Mouse (Mus musculus) forebrain, embryonic 13.5 days (tissue): ENCODE results near the gene Commd6. TPM values are rescaled to one million over a fixed set of nuclear protein-coding genes. Genes with fewer than 3 reads are reported as not detected.

ENCODE experiments used
- ATAC-seq: fragments of 200-750 bp; cut with Nextera tagmentation; 2 replicates; pipeline ENCODE4 v1.8.0; 2017
- H3K27ac ChIP-seq: fragments of 300-500 bp; sonication (generic); 2 replicates; pipeline ENCODE4 v1.5.1; 2015; ENCODE audit warnings: inconsistent platforms, mild to moderate bottlenecking, moderate library complexity
- H3K27me3 ChIP-seq: fragments of 300-500 bp; sonication (generic); 2 replicates; pipeline ENCODE4 v1.6.1; 2015; ENCODE audit warnings: mild to moderate bottlenecking, inconsistent platforms
- H3K36me3 ChIP-seq: fragments of 300-500 bp; sonication (generic); 2 replicates; pipeline ENCODE4 v1.6.1; 2015; ENCODE audit warnings: mild to moderate bottlenecking, inconsistent platforms; ENCODE audit not compliant: poor library complexity, severe bottlenecking
- H3K4me1 ChIP-seq: fragments of 300-500 bp; sonication (generic); 2 replicates; pipeline ENCODE4 v1.6.1; 2015; ENCODE audit warnings: inconsistent platforms
- H3K4me2 ChIP-seq: fragments of 300-500 bp; sonication (generic); 2 replicates; pipeline ENCODE4 v1.6.1; 2015; ENCODE audit warnings: inconsistent platforms, mild to moderate bottlenecking, moderate library complexity
- H3K4me3 ChIP-seq: fragments of 300-500 bp; sonication (generic); 2 replicates; pipeline ENCODE4 v1.5.1; 2015; ENCODE audit warnings: mild to moderate bottlenecking, inconsistent platforms
- H3K9ac ChIP-seq: fragments of 300-500 bp; sonication (generic); 2 replicates; pipeline ENCODE4 v1.6.1; 2015; ENCODE audit warnings: mild to moderate bottlenecking, inconsistent platforms
- H3K9me3 ChIP-seq: fragments of 300-500 bp; sonication (generic); replicated peaks from 2 replicates; pipeline ENCODE4 v1.6.1; 2016; ENCODE audit warnings: inconsistent platforms
- WGBS: fragments of 180-500 bp; shearing (Covaris S2); methylation state at CpG from one replicate; pipeline ENCODE4 v1.1.7; 2015; 5-methylcytosine and 5-hydroxymethylcytosine counted together
- polyA plus RNA-seq: library from polyadenylated mRNA; unstranded; fragments of >200 nt; fragmentation: Nextera tagmentation; extraction: Ambion mirVana; gene quantifications from 2 replicates; pipeline ENCODE4 v1.2.1, GENCODE M21; 2015

Gene Commd6
- polyA plus RNA-seq, 1 experiment from 2014 or later = 114 TPM

GRCm38 (mm10) chr14:101586096-101586495, 54.4 kb downstream of the Commd6 start:
- Histone ChIP-seq H3K9ac (no peak overlapping the region), H3K36me3 (no peaks in the 10 kb centered on the region), H3K4me3 (no peak overlapping the region), H3K4me2 (no peak overlapping the region), H3K4me1 (no peaks in the 10 kb centered on the region), H3K27me3 (no peaks in the 10 kb centered on the region), H3K27ac (no peak overlapping the region), H3K9me3 (no peaks in the 10 kb centered on the region)
- WGBS = 70% methylated on average over 7 of the region's 7 CpGs
- ATAC-seq = no peak

Other genes starting within 250 kb of the Commd6 start
- gene Tbc1d4, start 31.5 kb downstream of the Commd6 start, polyA plus RNA-seq = 5.6 and 7.3 TPM in 2 replicates
- gene Uchl3, start 13.3 kb upstream of the Commd6 start, polyA plus RNA-seq = 204 and 209 TPM in 2 replicates
- not detected in 2 replicates for gene Gm9922, start 89.1 kb upstream of the Commd6 start, polyA plus RNA-seq
- 2.1 TPM in 2 replicates for gene Lmo7, start 89.3 kb upstream of the Commd6 start, polyA plus RNA-seq